Mouse (Mus musculus): ENCODE results near the gene Impdh1.

GRCm38 (mm10) chr6:29207017-29207416, 9.1 kb downstream of the Impdh1 start:
- no peak for TF ChIP-seq CTCF (IDR thresholded peaks at IDR 0.05; ENCODE audit: low read depth)
- TF ChIP-seq EP300 (IDR thresholded peaks at IDR 0.05; ENCODE audit: low read depth): no peak
